ENCODE assay signal across 7 mouse cellular contexts in genomic region chr11:73176608-73177508, GRCm38 (mm10). TPM values are rescaled to one million over a fixed set of nuclear protein-coding genes. Genes with fewer than 3 reads are reported as not detected.
A peak's percentile ranks its signal among the peaks of the same experiment; 100 is the strongest.
DNase-seq lines count a peak whose midpoint lies in the region; ATAC-seq and TF ChIP-seq lines count a peak whose summit lies in the region.

Gene Emc6 (minus strand): TSS chr11:73177037.
Gene Tax1bp3 (plus strand): TSS chr11:73177083.

- H3K27ac ChIP-seq in intestine, postnatal 0 days (ENCODE audit: low read depth, low read length): peak within 1 kb of the TSS; percentile 95
- peak within 1 kb of the TSS; percentile 86 for H3K27ac ChIP-seq in midbrain, embryonic 12.5 days (replicated peaks)
- peak within 1 kb of the TSS; percentile 99 for H3K27ac ChIP-seq in small intestine, adult 2 months (ENCODE audit: insufficient read depth, low read depth, low read length)

- peak; percentile 95 for DNase-seq in adrenal gland, adult 8-10 months
- DNase-seq in embryo, embryonic 9.5 days (ENCODE audit: extremely low spot score): peak; percentile 93
- no peak for DNase-seq in gonadal fat pad, adult 2 months (ENCODE audit: low read depth)
- DNase-seq in left cerebral cortex, postnatal 4 days: peak; percentile 97

- TF ChIP-seq CTCF in intestine, postnatal 0 days (IDR thresholded peaks at IDR 0.05; ENCODE audit: low read depth): no peak
- TF ChIP-seq CTCF in small intestine, adult 2 months (IDR thresholded peaks at IDR 0.05; ENCODE audit: extremely low read depth, insufficient read length, insufficient replicate concordance, low read depth, low read length): no peak

- H3K4me1 ChIP-seq in intestine, postnatal 0 days (replicated peaks; ENCODE audit: control insufficient read depth, insufficient read depth, low read length): 0 out of 2 replicates have a peak, but pooled peaks cover 4% of the 10 kb centered on the region
- peaks cover 32% of the 10 kb centered on the region for H3K4me1 ChIP-seq in midbrain, embryonic 12.5 days
- peaks cover 4% of the 10 kb centered on the region; the same call in 1 of the 2 replicates for H3K4me1 ChIP-seq in small intestine, adult 2 months (ENCODE audit: control insufficient read depth, insufficient read depth, insufficient read length, low read length)

- H3K27me3 ChIP-seq in intestine, postnatal 0 days (replicated peaks; ENCODE audit: control insufficient read depth, insufficient read depth, low read length): no peaks in the 10 kb centered on the region
- H3K27me3 ChIP-seq in midbrain, embryonic 12.5 days: no peaks in the 10 kb centered on the region
- no peaks in the 10 kb centered on the region for H3K27me3 ChIP-seq in small intestine, adult 2 months (ENCODE audit: control insufficient read depth, insufficient read depth, low read length)

- WGBS in intestine, postnatal 0 days: under 1% methylated on average over 77 of the region's 81 CpGs
- under 1% methylated on average over 81 of the region's 81 CpGs for WGBS in midbrain, embryonic 12.5 days
- under 1% methylated on average over 81 of the region's 81 CpGs for WGBS in small intestine, adult 2 months

- peaks cover 13% of the 10 kb centered on the region for H3K36me3 ChIP-seq in intestine, postnatal 0 days (ENCODE audit: control insufficient read depth, insufficient read depth)
- peaks cover 27% of the 10 kb centered on the region for H3K36me3 ChIP-seq in midbrain, embryonic 12.5 days
- peaks cover 9% of the 10 kb centered on the region for H3K36me3 ChIP-seq in small intestine, adult 2 months (ENCODE audit: control insufficient read depth, insufficient read depth, low read length)

- no peaks in the 10 kb centered on the region for H3K9me3 ChIP-seq in intestine, postnatal 0 days (ENCODE audit: control insufficient read depth)
- no peaks in the 10 kb centered on the region for H3K9me3 ChIP-seq in midbrain, embryonic 12.5 days

- peak within 1 kb of the TSS; percentile 88 for H3K9ac ChIP-seq in intestine, postnatal 0 days (ENCODE audit: low read depth, low read length)
- H3K9ac ChIP-seq in midbrain, embryonic 12.5 days (replicated peaks): peak within 1 kb of the TSS; percentile 84

- peak; percentile 97 for ATAC-seq in intestine, postnatal 0 days
- peak; percentile 98 for ATAC-seq in midbrain, embryonic 12.5 days (ENCODE audit: low FRiP score, low read depth)

- H3K4me2 ChIP-seq in intestine, postnatal 0 days (replicated peaks; ENCODE audit: low read depth): peak within 1 kb of the TSS; percentile 86
- peak within 1 kb of the TSS; percentile 70 for H3K4me2 ChIP-seq in midbrain, embryonic 12.5 days (replicated peaks)

- peak within 1 kb of the TSS; percentile 98 for H3K4me3 ChIP-seq in intestine, postnatal 0 days (ENCODE audit: low read depth, low read length)
- peak within 1 kb of the TSS; percentile 93 for H3K4me3 ChIP-seq in midbrain, embryonic 12.5 days
- H3K4me3 ChIP-seq in small intestine, adult 2 months (ENCODE audit: low read depth, low read length): peak within 1 kb of the TSS; percentile 89

- intact Hi-C loops in left cerebral cortex, postnatal 4 days (cut with DNase I): no loop called here

- TF ChIP-seq POLR2A in small intestine, adult 2 months (IDR thresholded peaks at IDR 0.05; ENCODE audit: low read depth, low read length): peak; percentile 73

RNA-seq across cellular contexts. Expression of gene Emc6, which starts in this region (rescaled TPM):
- 10 to 100 TPM; 47.4 to 77.6 (median 63.9) TPM for total RNA-seq in adrenal gland, adult 8-10 months (2022)
- 45.7 and 63.7 TPM in 2 replicates for polyA plus RNA-seq in gonadal fat pad, adult 2 months (2012; rRNA removed)
- 114 and 120 TPM in 2 replicates for polyA plus RNA-seq in intestine, postnatal 0 days (2015; fragmentation: Nextera tagmentation; extraction: Ambion mirVana)
- total RNA-seq in left cerebral cortex, postnatal 4 days (2021): 10 to 100 TPM; 59.8 to 64.3 TPM
- polyA plus RNA-seq in midbrain, embryonic 12.5 days (2016; fragmentation: Nextera tagmentation; extraction: Ambion mirVana): 119 and 123 TPM in 2 replicates
- polyA plus RNA-seq in small intestine, adult 2 months (2012; rRNA removed): 38.7 and 43.0 TPM in 2 replicates

RNA-seq across cellular contexts. Expression of gene Tax1bp3, which starts in this region (rescaled TPM):
- 100 to 1,000 TPM in 1 of 4 experiments, 10 to 100 TPM in 3; 61.0 to 105 (median 84.6) TPM for total RNA-seq in adrenal gland, adult 8-10 months (2022)
- 75.6 and 105 TPM in 2 replicates for polyA plus RNA-seq in gonadal fat pad, adult 2 months (2012; rRNA removed)
- polyA plus RNA-seq in intestine, postnatal 0 days (2015; fragmentation: Nextera tagmentation; extraction: Ambion mirVana): 215 and 217 TPM in 2 replicates
- 10 to 100 TPM; 42.2 to 42.5 TPM for total RNA-seq in left cerebral cortex, postnatal 4 days (2021)
- polyA plus RNA-seq in midbrain, embryonic 12.5 days (2016; fragmentation: Nextera tagmentation; extraction: Ambion mirVana): 172 and 182 TPM in 2 replicates
- polyA plus RNA-seq in small intestine, adult 2 months (2012; rRNA removed): 75.1 and 181 TPM in 2 replicates
